Mouse (Mus musculus): ENCODE results near the gene Cxcr3.
A peak's percentile ranks its signal among the peaks of the same experiment; 100 is the strongest.

Cxcr3 gene

GRCm38 (mm10) chrX:101733828-101734319 lies at the start of gene Cxcr3:
Gene Cxcr3 (minus strand): TSS chrX:101734269.
- peak; percentile 34 for DNase-seq (ENCODE audit: low spot score)

DNA sequence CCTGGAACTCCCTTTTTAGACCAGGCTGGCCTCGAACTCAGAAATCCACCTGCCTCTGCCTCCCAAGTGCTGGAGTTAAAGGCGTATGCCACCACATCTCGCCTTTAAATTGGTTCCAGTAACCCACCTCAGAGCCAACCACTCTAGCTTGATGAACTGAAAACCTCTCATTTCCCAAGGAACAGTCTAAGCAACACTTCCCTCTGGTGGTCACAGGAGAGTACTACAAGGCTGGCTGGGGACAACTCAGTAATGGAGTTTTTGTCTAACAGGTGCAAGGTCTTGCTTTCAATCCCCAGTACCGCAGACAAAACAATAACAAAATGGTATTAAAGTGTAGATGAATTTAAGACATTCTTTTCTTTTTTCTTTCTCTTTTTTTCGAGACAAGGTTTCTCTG lies 38.0 kb upstream of the Cxcr3 start:
- DNase-seq (ENCODE audit: low spot score): peak; percentile 16

DNA sequence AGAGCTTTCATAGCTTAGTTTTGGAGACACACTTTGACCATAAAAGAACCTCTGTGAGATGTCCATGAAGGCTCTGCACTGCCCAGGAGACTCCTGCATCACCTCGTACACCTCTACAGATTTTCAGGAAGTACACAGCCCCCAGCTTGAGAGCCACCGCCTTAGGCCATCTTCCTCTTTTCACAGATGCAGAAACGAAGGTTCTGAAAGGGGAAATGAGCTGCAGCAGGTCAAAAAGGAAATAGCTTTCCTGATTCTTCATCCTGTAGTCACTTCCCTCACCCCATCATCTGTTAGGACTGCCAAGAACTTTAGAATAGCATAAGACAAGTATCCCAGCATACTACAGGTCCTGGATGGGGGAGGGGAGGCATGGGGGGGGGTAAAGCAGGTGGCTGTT lies 36.2 kb upstream of the Cxcr3 start:
- DNase-seq (ENCODE audit: low spot score): no peak

DNA sequence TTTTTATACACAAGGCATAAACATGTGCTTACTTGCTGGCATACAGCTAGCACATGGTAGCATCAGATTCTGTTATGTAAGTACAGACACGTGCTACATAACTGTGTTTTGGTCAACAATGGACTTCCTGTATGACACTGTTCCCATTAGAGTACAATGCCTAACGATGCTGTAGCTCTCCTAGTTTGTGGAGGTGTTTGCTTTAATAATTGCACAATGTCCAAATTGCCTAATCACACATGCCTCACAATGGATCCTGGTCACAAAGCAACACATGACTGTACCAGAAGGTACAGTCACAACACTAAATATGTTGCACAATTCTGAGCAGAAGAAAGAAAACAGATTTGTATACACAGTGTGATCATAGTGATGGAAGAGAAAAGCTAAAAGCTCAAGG lies 35.4 kb upstream of the Cxcr3 start:
- DNase-seq (ENCODE audit: low spot score): no peak

DNA sequence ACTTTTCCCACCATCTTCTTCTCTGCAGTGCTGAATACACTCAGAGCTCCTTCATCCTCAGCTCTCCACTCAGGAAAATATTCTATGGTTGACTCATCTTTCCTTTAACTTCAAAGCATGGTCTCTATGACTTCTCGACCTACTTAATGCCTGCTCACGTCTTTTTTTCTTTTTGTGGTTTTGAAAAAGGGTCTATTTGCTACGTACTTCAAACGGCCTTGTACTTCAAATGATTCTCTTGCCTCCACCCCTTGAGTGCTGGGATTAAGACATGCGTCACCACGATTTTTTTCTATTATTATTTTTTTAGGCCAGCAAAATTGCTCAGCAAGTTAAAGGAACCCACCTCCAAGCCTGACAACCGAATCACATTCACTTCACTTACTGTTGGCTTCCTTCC lies 33.2 kb upstream of the Cxcr3 start:
- DNase-seq (ENCODE audit: low spot score): no peak

DNA sequence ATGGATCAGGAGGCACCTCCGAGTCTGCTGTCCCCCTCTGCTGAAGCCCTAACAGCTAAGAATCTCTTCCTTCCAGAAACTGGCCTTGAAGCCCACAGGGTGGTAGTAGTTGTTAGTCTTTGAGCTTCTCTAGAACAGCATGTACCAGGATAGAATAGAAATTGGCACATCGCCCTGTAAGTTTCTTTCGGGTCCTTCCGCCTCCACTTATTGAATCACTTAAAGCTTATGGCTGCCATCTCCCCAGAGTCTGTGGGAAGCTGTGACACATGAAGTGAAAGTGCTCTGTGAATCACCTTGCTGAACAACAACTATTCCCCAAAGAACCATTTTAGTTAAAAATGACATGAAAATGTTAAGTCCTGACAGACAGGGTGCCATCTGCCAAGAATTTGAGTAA lies 31.0 kb upstream of the Cxcr3 start:
- DNase-seq (ENCODE audit: low spot score): no peak

DNA sequence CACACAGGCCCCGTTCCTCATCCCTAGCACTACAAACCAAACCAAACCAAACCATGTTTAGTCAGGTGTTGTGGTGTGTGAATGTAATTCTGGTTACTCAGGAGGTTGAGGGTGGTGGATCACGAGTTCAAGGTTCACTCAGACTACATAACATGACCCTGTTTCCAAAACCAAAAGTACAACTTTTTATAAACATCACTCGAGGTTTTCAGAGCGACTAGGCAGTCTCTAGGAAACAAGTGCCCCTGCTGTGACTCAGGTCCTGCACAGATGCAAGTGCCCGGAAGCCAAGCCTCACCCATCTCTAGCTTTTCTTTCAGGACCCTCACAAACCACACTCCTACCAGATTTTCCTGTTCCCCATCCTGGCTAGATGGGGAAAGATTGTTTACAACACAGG lies 30.6 kb upstream of the Cxcr3 start:
- no peak for DNase-seq (ENCODE audit: low spot score)

DNA sequence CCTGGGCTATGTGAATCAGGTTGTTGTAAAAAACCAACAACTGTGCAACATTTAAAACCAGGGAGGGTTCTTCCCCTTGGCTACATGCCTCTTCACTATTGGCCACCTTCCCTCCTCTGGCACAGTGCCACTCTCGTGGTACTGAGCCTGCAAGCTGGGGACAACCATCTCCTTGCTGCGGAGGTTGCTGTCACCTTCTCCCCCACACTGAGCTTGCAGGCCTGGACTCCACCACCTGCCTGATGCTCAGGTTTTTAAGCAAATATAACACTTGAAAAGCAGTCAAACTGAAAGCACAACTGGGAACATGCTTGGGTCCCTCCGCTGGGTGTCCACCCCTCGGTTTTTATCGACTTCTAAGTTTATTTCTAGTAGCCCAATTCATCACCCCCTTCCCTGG lies 20.4 kb upstream of the Cxcr3 start:
- DNase-seq (ENCODE audit: low spot score): peak; percentile 15

DNA sequence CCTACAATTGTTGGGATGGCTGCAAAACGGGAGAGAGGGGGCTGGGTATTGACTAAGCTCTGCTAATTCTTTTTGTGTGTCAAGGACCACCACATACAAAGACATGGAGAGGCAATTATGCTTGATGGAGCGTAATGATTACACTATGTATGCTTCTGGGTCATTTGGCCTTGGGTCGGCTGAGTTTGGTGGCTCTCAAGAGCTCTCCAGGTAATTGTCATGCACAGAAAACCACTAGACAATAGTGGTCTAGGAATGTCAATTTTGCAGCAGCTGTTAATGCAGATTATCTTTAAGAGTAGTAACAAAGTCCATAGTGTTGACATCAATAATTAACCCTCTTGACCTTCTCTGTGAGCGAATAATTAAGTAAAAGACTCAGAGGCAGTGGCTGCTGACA lies 16.1 kb upstream of the Cxcr3 start:
- DNase-seq (ENCODE audit: low spot score): no peak

- no peak for DNase-seq (ENCODE audit: low spot score)
Measured at GRCm38 (mm10) chrX:101741064-101741433, 7.0 kb upstream of the Cxcr3 start.

GRCm38 (mm10) chrX:101740335-101741063 lies 6.4 kb upstream of the Cxcr3 start:
- DNase-seq (ENCODE audit: low spot score): no peak

DNA sequence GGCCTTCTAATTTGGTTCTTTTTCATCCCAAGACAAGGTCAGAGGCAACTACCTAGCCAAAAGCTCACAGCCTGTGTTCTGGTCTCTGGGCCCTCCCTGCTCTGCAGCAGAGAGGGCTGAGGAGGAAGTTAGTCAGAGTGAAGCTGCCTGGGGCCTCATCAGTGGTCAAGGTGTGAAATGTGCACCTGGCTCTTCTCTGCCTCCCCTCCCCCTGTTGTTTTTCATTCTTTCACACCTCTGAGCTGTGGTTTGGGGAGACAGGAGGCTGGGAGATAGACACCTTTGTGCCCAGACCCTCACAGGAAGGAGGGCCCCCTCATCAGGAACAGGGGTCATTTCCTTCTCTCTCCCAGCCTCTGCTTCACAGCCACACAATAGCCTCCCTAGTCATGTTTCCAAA lies 3.1 kb upstream of the Cxcr3 start:
- DNase-seq (ENCODE audit: low spot score): no peak

DNA sequence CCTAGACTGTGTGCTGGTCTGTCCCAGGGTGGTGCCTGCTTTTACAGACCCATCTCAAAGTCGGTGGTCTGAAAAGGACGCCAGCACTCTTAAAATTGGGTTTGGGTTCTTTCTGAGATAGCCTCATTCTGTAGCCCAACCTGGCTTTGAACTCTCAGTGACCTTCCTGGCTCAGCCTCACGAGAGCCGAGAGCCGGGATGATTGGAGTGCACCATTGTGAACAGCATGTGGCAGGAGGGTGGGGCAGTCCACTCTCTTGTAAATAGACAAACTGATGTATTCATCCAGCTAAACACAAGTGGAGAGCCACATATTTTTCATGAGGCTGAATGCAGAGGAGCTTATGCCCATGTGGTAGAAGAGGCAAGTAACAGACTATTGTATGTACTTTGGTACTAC lies 912 bp upstream of the Cxcr3 start:
- DNase-seq (ENCODE audit: low spot score): no peak

GRCm38 (mm10) chrX:101733288-101733687 lies 781 bp downstream of the Cxcr3 start:
- no peak for DNase-seq (ENCODE audit: low spot score)

DNA sequence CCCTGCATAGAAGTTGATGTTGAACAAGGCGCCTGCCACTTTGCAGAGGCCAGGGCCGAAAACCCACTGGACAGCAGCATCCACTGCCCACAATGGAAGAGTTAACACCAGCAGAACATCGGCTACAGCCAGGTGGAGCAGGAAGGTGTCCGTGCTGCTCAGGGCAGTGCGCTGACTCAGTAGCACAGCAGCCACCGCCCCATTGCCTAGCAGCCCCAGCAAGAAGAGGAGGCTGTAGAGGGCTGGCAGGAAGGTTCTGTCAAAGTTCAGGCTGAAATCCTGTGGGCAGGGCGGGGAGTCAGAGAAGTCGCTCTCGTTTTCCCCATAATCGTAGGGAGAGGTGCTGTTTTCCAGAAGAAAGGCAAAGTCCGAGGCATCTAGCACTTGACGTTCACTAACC lies 1.4 kb downstream of the Cxcr3 start:
- DNase-seq (ENCODE audit: low spot score): no peak

DNA sequence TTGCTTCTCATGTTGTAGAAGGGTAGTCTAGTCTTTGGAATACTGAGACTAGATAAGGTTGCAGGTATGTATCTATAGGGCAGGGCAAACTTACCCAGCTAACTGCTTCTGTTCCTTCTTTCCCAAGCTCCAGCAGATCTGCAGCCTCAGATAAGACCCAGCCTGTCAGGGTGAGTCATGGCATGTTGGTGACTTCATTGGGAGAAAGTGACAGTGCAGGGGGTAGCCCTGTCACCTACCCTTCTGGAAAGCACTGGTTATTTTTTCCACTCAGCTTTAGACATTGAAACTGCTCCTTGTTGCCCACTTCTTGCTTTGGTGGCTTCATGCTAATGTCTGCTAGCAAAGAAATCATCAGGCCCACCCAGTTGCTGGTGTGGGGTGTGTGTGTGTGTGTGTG lies 4.1 kb downstream of the Cxcr3 start:
- no peak for DNase-seq (ENCODE audit: low spot score)

- DNase-seq (ENCODE audit: low spot score): no peak
Measured at GRCm38 (mm10) chrX:101720401-101720800, 13.7 kb downstream of the Cxcr3 start.

- DNase-seq (ENCODE audit: low spot score): no peak
Measured at GRCm38 (mm10) chrX:101705111-101705510, 29.0 kb downstream of the Cxcr3 start.

DNA sequence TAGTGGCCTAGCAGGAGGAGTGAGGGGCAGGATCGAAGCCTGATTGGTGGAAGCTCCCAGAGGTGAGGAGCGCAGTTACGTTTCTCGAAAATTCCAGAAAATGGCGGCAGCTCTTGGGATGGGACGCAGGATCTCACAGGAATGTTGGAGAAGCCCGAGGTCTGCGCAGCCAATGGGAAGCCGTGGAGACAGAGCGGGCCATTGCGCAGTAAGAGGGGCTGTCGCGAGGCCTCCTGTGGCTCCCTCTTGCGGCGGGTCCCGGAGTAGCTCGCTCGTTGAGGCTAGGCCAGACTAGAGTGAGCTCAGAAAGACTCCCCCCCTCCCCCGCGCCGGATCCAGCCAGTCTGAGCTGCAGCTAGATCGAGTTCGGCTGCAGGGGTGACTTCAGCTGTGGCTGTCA lies 35.8 kb downstream of the Cxcr3 start:
- DNase-seq (ENCODE audit: low spot score): no peak

- no peak for DNase-seq (ENCODE audit: low spot score)
Measured at GRCm38 (mm10) chrX:101697537-101697936, 36.5 kb downstream of the Cxcr3 start.

DNA sequence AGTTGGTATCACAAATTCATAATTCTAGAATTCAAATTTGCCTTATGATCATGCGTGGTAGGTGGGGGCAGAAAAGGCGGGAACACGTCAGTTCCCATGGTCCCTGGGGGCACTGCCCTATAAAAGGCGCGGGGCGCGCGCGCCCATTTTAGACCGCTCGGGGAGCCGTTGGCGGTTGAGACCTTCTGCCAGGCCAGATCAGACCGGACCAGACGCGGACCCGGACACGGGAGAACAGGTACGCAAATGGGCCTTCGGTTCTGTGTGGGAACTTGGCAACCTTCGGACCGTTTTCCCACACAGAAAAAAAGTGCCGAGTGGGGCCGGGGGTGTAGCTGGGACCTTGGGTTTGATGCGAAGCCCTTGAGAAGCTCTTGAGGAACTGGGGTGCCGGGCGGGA lies 38.4 kb downstream of the Cxcr3 start:
- DNase-seq (ENCODE audit: low spot score): no peak

Data from ovary, postnatal 36 days (tissue).